Mouse (Mus musculus) spleen, postnatal 14 days (tissue): Measurements from ENCODE around the gene Psme2b.
"Not testable (repeated sequence)": the region's sequence is repeated elsewhere in the genome, so short reads cannot be mapped to it uniquely, and the experiment has no call there.

Experiments
- DNase-seq, 2 experiments: peaks; one replicate each; pipeline ENCODE4 v3.0.0; 2021 to 2022; ENCODE audit warnings: low spot score in 2 of 2

Gene Psme2b

DNA sequence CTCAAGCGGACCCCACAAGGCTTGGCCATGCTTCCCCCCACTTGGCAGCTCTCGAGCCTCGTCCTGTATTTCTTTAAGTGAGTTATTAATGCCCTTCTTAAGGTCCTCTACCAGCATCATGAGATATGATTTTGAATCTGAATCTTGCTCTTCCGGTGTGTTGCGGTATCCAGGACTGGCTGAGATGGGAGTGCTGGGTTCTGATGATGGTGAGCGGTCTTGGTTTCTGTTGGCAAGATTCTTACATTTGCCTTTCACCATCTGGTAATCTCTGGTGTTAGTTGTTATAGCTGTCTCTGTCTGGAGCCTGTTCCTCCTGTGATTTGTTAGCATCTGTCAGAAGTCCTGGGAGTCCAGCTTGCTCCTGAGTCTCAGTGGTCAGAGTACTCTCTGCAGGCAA, at the start of gene Psme2b:
Gene Psme2b (minus strand): TSS at position 101 of the 400 bp plus-strand sequence.
- DNase-seq: not testable (repeated sequence)

DNA sequence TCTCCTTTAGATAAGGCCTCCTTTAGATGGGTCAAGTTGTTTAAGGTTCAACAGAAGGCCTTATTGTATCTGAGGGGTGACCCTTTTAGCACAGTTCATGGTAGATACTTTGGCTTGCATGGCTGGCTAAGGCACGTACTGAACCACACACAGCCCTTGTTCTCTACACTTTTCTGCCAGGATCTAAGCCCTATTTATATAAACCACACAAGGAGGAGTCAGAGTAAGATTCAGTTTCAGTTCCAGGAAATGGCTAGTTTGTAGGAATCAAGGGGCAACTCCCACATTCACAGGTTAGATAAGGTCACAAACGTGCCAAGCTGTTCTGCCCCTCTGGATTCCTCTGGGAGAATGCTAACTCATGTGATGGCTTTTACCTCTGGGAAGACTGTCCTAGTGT, 48.0 kb upstream of the Psme2b start, which contains the start of gene Tgtp1:
Gene Tgtp1 (minus strand): TSS at position 155 of the 400 bp plus-strand sequence.
- not testable (repeated sequence) for DNase-seq

DNA sequence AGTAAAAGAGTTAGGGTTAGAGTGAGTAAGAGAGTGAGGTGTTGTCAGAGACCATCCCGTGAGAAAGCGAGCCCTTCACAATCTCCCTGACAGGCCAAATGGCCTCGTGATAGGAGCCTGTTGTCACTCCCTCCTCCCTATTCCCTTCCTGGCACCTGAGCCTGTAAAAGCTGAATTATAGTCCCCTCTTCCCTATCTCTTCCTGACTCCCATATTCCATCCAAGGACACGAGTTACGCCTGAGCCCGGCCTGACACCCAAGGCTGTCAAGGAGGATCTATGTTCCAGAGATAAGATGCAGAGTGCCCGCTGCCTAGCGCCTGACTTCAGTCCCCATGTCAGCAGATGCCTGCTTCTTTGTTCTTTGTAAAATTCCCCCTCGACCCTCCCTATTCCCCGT, 47.3 kb upstream of the Psme2b start:
- not testable (repeated sequence) for DNase-seq

DNA sequence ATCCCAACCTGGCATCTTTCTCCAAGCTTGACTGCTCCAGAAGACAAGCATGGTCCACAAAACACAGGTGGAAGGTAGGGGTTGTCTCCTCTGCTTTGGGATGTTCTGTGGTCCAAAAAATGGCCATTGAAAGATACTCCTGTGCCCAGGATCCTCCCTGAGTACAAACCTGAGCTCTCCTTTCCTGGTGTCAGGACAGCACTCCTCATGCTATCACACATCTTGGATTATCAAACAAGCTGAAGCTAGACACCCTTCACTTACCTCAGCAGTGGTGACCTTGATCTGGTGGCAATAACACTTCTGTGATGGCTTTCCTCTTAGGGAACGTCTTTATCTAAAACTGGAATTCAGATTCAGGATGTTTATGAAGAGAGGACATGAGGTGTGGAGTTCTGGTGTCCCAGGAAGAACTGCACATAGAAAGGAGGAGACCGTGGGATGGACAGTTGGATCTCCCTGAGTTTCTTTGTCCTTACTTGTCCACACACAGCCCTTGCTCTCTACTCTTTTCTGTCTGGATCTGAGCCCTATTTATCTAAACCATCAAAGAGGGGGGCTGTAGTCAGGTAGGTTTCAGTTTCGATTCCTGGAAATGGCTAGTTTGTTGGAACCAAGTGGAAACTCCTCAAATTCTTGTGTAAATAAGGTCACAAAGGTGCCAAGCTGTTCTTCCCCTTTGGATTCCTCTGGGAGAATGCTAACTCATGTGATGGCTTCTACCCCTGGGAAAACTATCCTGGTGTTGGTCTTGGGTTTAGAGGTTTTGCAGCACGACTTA, 45.9 kb upstream of the Psme2b start, which contains the start of gene Gm12185:
Gene Gm12185 (minus strand): TSS at position 487 of the 781 bp plus-strand sequence.
- not testable (repeated sequence) for DNase-seq

DNA sequence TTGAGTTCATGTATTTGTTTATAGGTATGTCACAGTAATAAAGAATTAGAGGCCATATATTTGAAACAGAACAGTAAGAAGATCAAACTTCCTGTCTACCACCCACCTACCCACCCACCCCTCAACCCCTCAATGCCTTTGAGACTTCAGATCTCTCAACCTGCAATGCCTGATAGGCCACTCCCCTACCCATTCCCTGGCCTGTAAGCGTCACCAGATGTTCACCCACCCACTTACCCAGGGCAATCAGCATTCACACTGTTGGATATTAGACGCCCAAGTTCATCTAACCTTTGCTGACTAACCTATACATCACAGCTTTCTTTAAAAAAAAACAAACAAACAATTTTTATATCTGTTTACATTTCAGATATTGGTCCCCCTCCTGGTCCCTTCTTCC, 44.0 kb upstream of the Psme2b start:
- DNase-seq: not testable (repeated sequence)

DNA sequence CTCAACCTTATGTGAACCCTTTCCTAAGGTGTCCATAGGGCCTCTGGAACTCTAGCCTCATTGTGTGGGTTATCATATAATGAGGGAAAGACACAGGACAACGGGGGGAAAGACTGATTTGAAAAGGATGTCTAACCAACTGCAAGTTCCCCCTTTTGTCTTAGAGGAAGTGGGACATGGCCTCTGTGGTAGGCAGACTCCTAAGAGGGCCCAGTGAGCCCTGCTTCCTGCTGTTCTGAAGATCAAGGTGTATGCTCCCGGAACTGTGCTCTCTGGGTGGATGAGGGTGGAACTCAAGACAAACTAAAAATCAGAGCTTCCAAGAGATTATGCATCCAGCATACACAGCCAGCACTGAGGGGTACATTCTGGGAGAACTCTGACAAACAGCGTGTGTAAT, 42.2 kb upstream of the Psme2b start:
- not testable (repeated sequence) for DNase-seq

DNA sequence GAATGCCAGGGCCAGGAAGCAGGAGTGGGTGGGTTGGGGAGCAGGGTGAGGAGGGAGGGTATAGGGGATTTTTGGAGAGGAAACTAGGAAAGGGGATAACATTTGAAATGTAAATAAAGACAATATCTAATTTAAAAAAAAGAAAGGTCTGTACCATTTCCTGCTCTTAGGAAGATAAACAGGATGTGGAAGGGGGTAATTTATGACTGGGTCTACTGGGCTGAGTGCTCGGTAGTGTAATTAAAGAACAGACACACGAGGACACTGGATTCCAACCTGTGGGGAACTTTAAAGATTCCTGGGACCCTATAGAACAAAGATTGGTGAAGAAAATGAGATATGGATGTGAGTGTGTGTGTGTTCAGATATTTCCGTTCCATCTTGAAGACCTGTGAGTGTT, 36.9 kb upstream of the Psme2b start:
- DNase-seq: not testable (repeated sequence)

DNA sequence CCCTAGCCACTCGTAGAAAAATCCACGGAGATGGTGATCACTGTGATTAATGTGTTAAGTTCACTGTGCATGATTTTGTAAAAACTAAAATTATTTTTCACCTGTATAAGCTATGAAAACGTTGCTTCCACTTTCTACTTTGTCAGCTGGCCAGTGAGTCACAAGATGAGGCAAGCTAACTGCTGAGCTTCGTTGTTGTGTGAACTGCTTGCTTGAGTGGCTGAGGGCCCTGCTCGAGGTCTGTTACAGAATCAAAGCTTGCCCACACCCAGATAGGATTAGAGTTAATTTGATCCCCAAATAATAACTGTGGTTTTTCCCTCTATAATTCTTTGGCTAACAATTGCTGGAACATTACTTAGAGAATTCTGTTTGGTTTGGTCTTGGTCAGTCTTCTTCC, 34.1 kb upstream of the Psme2b start:
- not testable (repeated sequence) for DNase-seq

DNA sequence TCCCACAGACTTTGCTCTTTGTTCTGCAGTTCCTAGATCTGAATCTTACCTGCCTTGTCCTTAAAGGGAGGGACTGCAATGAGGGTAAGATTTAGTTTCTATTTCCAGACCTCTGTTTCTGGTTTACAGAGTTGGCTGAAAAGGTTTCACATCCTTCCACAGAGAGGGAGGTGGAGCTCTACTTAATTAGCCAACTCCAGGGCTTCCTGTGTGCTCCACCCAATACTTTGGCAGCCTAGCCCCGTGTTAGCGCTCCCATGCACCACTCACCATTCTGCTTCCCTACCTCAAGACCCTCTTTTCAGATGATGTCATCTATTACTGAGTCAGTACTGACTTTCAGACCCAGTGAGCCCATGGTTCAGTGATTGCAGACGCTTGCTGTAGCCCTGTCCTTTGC, 33.3 kb upstream of the Psme2b start, which contains the start of gene 9930111J21Rik1:
Gene 9930111J21Rik1 (minus strand): TSS at position 148 of the 400 bp plus-strand sequence.
- not testable (repeated sequence) for DNase-seq

DNA sequence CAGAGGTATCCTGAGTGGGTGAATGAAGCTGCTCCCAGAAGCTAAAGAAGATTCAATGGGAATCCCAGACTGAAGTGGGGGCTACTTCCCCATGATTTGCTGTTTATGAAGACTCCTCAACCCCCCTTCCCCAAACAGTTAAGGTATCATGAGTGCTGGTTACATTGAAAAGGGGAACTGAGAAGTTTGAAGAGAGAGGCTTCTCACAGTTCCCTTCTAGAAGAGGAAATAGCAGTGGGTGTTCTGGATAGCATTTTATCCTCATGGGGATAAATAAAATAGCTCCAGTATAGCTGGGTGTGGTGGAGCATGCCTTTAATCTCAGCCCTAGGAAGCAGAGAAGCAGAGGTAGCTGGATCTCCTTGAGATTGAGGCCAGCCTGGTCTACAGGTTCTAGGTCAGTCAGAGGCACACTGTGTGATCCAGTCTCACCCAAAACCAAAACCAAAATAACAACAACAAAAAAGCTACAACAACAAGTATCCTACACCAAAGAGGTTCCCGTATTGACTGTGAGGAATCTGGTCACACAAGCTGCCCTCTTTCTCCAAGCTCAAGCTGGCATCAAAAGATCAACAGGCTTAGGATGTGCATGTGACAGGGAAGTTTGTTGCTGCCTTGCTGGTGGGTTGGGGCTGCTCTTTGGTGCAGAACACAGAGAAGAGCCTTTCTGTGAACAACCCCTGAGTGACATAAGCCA, 32.4 kb upstream of the Psme2b start, which contains the start of gene Olfr56:
Gene Olfr56 (plus strand): TSS at position 650 of the 700 bp plus-strand sequence.
- DNase-seq: not testable (repeated sequence)

DNA sequence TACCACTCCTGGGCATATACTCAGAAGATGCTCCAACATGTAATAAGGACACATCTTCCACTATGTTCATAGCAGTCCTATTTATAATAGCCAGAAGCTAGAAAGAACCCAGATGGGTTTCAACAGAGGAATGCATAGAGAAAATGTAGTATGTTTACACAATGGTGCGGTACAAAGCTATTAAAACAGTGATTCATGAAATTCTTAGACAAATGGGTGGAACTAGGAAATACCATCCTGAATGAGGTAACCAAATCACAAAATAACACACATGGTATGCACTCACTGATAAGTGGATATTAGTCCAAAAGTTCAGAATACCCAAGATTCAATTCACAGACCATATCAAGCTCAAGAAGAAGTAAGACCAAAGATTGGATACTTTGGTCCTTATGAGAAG, 28.7 kb upstream of the Psme2b start:
- not testable (repeated sequence) for DNase-seq

DNA sequence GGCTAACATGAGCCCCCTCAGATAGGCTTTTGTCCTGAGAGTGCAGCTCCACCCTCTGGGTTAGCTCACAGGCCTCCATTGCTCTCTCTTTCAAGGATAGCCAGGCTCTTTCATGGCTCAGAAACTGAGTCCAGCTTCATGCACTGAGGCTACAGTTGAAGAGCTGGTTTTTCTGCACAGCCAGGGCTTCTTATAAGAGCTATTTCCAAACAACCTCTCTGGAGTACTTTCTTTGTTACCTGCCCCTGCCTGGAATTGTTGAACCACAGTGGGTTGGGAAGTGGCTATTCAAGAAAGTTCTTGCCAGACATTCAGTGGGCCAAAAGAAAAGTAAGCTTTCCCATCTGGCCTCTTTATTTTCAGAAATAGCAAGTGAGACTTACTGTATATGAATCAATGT, 6.7 kb downstream of the Psme2b start:
- not testable (repeated sequence) for DNase-seq

DNA sequence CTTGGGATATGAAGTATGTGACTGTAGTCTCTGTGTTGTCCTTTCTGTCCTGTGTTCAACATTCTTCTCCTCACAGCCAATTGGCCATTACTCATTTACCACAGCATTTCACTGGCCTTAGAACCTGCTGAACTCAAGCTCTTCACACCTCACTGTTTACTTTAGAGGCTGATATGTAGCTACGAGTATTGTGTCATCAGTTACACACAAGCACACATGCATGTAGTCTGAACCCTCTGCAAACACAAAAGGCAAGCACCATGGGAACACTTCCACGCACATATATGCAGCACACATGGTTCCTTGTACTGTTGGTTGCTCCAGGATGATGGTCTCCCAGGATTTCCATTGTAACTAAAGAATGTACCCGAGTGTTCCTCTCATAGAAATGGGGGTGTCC, 10.7 kb downstream of the Psme2b start:
- DNase-seq: not testable (repeated sequence)

DNA sequence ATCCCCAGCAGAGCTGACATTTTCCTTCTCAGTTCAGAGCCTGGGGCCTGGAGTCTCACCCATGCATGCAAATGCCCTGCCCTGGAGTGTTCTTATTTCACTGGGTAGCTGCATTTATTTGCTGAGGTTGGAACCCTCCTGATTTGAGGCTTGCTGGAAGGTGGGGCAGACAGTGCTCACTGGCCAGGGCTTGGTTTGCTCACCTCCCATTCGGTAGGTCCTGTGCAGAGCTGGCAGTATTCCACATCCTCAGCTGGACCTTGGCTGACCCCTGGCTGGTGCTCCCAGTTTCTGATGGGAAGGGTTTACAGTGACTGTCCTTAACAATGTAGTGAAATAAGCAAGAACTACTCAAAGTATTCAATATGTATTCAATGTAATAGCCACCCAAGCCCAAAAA, 12.1 kb downstream of the Psme2b start:
- DNase-seq: not testable (repeated sequence)

DNA sequence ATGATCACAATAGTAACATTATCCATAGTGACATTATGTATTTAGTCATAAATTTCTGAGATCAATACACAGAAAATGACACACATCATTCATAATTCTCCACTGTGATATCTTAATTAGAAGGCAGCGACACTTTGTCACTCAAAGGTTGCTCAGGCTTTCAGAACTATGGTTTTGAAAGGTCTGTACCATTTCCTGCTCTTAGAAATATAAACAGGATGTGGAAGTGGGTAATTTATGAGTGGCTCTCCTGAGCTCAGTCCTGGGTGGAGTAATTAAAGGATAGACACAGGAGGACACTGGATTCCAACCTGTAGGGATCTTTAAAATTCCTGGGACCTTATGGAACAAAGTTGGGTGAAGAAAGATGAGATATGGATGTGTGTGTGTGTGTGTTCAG, 12.6 kb downstream of the Psme2b start:
- not testable (repeated sequence) for DNase-seq

DNA sequence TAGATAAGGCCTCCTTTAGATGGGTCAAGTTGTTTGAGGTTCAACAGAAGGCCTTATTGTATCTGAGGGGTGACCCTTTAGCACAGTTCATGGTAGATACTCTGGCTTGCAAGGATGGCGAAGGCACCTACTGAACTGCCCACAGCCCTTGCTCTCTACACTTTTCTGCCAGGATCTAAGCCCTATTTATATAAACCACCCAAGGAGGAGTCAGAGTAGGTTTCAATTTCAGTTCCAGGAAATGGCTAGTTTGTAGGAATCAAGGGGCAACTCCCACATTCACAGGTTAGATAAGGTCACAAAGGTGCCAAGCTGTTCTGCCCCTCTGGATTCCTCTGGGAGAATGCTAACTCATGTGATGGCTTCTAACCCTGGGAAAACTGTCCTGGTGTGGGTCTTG, 17.9 kb downstream of the Psme2b start:
- not testable (repeated sequence) for DNase-seq

DNA sequence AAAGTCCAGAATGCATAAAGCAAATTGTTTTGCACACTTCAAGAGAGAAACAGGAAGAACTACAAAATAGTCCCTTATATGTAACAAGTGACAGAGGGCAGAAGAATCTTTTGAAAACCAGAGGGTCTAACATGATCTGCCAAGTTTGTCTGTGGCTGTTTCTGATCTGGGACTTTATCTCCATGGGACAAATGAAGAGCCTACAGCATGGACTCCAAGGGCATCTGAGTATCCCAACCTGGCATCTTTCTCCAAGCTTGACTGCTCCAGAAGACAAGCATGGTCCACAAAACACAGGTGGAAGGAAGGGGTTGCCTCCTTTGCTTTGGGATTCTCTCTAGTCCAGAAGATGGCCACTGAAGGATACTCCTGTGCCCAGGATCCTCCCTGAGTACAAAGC, 19.6 kb downstream of the Psme2b start:
- DNase-seq: not testable (repeated sequence)

DNA sequence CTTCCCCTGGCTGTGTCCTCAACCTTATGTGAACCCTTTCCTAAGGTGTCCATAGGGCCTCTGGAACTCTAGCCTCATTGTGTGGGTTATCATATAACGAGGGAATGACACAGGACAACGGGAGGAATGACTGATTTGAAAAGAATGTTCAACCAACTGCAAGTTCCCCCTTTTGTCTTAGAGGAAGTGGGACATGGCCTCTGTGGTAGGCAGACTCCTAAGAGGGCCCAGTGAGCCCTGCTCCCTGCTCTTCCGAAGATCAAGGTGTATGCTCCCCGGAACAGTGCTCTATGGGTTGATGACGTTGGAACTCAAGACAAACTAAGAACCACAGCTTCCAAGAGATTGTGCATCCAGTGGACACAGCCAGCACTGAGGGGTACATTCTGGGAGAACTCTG, 22.2 kb downstream of the Psme2b start:
- DNase-seq: not testable (repeated sequence)

DNA sequence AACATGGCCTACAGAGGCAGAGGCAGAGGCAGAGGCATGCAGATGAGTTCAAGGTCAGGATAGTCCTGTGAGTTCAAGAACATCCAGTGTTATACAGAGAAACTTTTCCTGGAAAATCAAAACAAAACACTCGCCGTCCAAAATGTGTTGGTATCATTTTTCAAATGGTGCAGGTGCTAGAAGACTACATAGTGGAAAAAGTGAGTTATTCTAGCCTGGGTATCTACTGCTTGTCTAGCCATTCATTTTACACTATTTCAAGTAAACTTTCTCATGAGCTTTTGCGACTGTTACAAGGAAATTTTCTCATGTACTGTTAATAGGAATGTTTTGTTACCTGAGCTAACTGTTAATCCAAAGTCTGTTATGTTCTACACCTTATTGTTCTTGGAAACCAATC, 27.6 kb downstream of the Psme2b start:
- no peak for DNase-seq

DNA sequence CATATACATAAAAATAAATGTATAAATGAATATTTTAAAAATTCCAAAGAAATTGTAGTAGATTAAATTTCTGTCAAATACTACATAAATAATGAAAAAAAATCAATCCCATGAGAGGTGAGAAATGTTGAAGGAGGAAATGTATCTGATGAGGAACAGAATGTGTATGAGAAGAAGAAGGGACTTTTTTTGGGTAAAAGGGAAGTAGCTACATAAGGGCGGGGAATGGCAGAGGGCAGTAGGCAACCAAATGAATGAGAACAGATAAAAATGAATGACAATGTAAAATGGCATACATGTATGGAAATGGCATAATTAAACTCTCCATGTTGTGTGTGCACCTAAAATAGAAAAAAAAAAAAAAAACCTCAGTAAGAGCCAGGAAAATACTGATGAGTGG, 32.4 kb downstream of the Psme2b start:
- DNase-seq: no peak

DNA sequence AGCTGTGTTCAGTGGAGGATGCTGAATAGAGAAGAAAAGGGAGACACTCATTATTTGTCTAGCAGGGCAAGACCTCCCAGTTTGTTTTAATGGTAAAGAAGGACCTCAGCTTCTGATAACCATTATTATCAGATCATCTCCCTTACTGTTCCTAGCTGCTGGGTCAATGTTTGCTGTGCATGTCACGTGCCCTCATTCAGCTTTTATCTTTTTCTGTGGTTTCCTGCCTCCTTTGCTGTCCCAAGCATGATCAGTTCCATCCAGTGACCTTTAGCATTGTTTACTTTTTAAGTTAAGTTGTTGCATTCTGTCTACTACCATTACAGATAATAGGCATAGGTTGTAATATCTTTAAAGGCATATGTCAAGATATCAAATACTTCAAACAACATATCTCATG, 37.5 kb downstream of the Psme2b start:
- no peak for DNase-seq

DNA sequence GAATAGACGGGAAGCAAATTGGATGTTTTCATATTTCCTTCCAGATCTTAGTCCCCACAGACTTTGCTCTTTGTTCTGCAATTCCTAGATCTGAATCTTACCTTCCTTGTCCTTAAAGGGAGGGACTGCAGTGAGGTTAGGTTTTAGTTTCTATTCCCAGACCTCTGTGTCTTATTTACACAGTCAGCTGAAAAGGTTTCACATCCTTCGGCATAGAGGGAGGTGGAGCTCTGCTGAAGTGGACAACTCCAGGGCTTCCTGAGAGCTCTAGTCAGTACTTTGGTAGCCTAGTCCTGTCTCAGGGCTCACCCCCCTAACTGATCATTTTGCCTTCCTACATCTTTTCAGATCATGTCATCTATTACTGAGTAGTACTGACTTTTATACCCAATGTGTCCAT, 44.0 kb downstream of the Psme2b start, which contains the start of gene Gm5431:
Gene Gm5431 (minus strand): TSS at position 194 of the 400 bp plus-strand sequence.
- DNase-seq: peak in 1 of 2 experiments; percentile 1
